Mouse (Mus musculus) T-helper 1 cell (primary cell): ENCODE measurements around the gene Pitpnc1.

Experiments
- in situ Hi-C: fragments of 300-600 bp; cut with MboI, MseI; formaldehyde crosslinking; loops from one replicate; pipeline ENCODE4 v1.15.1; 2025; ENCODE audit warnings: high pct_unique_total_duplicates

Pitpnc1 gene

DNA sequence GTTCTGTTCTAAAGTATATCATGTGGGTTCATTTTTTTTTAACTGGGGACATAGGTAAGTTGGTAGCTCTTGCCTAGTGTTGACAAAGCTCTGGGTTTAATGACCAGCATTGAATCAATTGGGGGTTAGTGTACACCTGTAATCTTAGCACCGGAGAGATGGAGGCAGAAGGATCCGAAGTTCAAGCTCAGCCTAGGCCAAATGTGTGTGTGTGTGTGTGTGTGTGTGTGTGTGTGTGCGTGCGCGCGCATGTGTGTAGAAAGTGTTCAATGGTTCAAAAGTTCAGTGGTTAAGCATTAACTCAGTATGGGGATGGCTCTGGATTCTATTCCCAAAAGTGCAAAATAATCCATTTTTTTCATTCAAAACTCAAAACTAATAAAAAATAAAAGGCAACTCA, 93.2 kb downstream of the Pitpnc1 start:
- in situ Hi-C loops = no loop called here

DNA sequence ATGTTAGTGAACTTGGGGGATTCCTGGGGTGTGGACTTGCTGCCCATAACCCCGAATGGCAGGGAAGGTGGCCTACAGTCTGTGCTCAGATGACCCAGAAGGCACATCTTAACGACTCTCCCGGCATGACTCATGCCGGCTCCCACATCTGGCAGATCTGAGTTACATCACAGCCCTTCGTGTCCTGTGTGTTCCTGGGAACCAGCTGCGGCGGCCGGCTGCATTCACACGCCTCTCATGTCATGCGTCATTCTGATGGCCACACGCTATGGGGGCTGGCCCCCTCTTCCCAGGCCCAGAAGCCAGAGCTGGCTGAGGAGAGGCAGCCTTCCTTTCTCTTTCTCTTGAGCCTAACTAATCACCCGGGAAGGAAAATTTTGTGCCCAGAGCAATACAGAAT, 94.2 kb downstream of the Pitpnc1 start:
- in situ Hi-C loops = no loop called here

DNA sequence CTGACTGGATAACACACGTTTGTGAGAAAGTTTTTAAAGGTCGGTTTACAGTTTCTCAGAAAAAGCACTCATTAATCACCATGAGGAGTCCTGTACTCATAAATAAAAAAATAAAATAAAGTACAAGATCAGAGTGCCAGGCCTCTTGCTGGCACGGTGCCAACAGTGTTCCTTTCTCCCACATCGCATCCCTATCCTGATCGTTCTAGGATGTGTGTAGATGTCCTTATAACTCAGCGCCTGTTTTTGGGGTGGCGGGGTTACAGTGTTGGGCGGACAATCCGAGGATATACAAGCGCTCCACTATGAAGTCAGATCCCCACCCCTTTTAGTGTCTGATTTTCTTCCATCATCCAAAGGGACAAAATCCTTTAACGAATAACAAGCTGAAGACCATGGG, 94.7 kb downstream of the Pitpnc1 start:
- in situ Hi-C loops = no loop called here

DNA sequence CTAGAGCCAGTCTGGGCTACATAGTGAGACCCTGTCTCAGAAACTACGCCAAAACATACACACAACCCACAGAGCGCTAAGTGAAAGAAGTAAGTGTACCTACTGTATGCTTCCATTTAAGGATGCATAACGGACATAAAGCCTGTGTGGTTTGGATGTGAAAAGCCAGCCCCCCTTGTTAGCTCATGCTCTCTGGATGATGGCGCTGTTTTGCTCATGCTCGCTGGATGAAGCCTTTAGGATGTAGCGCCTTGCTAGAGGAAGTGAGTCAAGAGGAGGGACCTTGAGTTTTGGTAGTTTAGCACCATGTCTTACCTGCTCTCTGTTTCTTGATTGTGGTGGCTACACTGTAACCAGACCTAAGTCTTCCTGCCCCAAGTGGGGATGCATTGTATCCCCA, 96.9 kb downstream of the Pitpnc1 start:
- in situ Hi-C loops = no loop called here

DNA sequence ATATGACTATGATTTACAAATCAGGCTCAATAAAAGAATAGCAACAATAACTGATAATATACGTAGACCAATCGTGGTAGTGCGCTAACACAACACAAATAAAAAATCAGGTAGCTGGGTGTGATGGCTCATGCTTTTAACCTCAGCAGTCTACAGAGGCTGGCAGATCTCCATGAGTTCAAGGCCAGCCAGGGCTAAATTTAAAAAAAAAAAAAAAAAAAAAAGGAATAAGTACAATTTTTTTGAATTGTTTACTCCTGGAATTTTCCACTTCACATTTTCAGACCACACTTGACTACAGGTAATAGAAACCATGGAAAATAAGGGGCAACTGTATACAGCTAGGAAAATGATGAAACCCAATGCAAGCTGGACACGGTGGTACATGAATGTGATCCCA, 97.3 kb downstream of the Pitpnc1 start:
- in situ Hi-C loops = no loop called here

DNA sequence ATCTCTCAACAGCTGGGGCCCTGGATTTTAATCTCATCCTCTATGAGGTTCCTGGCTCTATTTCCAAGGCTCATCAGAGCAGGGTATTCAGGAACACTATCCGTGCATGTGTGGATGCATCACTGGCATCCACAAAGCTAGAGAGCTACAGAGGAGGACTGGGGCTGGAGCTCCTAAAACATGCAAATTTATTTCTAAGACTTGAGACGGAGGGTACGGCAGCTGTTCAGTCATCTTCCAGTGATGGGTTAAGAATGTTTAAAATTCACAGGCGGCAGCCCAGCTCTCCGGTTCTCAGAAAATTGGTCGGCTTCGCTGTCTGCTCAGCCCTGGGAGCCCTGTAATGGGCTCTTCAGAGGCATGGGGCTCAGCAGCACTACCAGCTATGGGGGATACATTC, 97.8 kb downstream of the Pitpnc1 start:
- in situ Hi-C loops = no loop called here

DNA sequence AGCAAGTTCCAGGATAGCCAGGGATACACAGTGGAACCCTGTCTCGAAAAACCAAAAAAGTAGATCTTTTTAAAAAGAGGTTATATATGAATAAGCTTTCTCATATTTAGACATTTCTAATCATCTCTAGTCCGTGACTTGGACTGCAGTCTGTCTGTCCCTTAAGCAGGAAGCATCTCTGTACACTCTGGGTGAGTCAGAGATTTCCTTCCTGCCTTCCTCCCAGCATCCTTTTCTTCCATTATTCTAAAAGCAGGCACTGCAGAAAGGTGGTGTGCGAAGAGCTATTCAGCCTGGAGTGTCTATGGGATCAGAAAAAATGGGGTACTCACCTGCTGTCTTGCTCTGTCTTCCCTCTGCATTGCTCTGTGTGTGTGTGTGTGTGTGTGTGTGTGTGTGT, 100.0 kb downstream of the Pitpnc1 start:
- in situ Hi-C loops = no loop called here

DNA sequence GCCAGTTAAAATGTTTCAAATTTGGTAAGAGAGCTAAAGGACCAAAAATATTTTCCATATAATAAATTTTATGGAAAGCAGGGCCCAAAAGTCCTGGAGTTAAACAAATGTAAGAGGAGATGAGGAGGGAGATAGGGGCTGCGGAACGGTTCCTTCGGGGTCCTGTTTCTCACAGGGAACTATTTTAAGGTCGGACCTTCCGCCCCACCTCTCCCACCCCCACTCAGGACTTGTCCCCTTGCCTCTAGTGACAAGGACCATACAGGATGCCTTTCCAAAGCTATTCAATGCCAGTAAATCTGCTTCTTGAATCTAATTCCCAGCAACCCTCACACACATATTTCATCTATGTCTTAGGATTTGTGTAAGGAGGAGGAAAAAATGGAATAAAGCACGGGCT, 100.8 kb downstream of the Pitpnc1 start:
- in situ Hi-C loops = no loop called here

DNA sequence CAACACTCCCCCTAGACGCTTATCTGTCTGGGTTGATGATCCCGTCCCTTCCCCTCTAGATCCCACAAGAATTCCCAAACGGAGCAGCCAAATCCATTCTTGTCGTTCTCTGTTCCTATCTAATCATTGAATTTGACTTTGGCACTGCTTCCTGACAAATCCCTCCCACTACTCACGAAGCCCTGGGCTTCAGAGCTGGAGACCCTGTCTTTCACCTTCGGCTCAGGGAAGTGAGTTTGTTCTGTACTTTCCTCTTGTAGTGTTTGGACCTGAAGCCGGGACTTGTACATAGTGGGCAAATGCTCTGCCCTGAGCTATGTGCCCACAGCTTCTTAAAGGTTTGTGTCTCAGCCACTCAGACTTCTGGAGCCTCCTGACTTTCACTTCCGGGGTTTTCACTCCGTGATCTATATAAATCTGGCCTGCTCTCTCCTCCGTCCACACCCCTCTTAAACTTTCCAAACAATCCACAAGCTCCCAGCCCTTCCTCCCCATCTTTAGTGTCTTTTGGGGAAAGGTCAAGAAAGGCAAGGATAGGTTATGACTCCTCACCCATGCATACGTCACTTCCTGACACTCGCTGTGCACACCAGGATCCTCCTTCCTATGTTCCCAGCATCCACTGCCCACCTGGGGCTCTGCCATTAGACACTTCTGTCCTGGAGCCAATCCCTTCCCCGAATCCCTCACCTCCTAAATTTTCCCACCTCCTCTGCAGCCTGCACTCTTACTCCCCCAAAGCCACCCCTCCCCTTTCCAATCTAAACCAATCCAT, 104.4 kb downstream of the Pitpnc1 start:
- in situ Hi-C loops = no loop called here

DNA sequence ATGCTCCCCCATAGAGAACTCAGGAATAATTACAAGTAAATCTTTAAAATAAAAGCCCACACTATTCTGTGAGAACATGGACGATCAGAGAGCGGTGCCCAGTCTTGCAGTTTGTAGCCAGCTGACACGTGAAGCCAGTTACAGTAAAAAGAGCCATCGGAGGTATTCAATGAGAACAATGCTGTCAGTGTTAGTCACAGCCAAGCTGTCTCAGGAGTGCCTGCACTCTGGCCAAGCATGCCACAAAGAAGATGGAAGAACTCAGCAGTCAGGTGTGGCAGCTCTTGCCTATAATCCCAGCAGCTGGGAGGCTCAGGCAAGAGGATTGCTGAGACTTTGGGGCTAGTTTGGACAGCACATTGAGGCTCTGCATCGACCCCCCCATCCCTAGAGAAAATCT, 111.8 kb downstream of the Pitpnc1 start:
- in situ Hi-C loops = no loop called here

DNA sequence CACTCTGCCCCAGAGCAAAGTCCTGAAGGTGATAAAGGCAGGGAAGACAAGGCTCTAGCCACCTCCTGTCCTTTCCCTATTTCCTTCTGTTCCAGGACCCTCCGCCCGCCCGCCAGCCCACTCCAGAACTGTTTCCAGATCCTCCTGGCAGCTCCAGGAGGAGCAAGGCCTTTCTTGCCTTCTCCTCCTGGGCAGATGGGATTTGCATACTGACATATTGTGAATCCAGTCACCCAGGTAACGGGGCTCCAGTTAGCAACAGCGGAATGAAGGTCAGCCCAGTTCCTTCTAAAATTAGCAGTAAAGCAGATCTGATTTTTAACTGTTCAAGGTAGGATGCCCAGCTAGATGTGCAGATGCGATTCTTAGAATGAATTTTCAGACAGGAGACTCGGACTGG, 114.3 kb downstream of the Pitpnc1 start:
- in situ Hi-C loops = no loop called here

DNA sequence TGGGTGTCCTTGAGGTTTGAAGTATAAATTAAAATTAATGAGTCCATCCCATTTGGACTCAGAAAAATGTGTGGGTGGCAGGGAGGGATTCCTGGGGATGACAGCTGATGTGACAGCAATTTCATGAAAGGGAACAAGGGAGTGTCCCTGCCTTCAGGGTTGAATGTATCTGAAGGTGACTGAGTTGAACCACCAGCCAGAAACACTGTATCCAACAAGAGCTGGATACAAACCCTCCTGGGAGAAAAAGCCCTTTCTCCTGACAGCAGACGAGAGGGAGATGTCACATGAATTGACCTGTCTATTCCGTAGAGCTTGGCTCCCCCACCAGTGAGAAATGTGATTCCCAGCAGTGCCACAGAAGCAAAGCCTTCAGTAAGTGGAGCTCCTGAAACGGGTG, 115.0 kb downstream of the Pitpnc1 start:
- in situ Hi-C loops = no loop called here

DNA sequence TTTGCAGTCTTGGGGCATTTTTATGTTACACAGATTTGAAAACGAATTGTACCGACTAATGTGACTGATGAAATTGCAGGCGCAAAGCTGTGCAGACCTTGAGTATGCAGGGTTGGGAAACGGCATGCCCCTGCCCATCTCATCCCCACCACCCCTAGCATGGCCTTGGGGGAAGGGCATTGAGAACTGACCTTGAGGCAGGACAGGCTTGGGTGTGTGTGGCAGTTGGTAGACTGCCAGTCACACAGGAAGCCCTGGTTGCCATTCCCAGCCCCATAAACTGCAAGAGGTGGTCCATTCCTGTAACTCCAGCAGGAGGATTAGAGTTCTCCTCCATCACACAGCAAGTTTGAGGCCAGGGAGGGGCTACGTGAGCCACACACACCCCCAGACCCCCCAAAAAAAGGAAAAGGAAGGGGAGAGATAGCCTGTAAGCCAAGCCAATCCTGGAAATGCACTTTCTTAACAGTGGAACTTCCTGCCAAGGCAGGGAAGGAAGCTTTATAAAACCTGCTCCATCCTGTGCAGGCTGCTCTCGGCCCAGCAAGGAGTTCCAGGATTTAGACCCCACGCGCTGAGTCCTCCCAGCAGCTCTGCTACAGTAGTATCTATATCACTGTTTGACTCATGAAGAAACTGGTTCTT, 115.9 kb downstream of the Pitpnc1 start:
- in situ Hi-C loops = no loop called here

DNA sequence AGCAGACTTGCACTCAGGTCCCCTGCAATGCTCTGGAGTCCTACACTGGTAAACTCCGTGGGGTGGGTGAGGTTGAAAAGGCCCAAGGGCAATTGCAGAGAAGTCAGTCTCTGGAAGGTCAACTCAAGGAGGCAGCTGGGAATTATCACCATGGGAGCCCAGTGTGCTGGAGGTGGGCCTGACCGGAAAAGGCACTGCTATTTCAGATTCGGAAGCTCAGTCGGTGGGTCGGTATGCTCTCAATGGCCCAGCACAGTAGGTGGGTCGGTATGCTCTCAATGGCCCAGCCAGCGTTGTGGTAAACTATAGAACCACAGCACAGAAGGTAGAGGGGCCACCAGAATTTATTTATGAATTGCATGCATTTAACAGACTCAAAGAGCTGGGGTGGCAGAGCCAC, 117.9 kb downstream of the Pitpnc1 start:
- in situ Hi-C loops = no loop called here

DNA sequence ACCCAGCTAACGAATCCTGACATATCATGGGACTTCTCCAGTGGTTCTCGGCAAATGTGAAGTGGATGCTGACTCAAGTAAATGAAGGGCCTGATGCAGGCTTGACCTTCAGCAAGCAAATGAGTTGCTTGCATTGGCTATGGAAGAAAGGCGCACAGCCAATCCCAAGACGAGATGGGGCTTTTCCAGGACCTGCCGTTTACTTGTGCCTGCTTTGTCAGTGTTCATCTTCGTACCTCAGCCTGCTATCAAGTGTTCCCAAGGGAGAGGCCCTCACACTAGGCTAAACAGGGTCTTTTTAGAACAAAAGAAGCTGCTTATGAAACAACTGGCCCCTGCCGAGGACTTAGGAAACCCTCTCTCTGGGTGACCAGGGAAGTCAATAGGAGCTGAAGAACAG, 120.7 kb downstream of the Pitpnc1 start:
- in situ Hi-C loops = no loop called here

DNA sequence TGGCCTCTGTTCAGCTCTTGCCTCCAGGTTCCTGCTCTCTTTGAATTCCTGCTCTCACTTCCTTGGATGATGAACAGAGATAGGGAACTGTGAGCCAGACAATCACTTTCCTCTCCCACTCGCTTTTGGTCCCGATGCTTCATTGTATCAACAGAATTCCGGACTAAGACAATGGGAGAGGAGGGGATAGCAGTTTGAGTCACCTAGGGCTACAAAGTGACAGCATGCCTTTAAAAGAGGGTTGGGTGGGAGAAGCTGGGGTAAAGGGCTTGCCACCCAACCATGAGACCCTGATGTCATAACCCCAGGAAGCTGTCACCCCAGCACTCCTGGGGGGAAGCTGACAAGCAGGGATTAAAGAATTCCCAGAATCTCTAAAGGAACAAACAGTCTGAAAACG, 127.5 kb downstream of the Pitpnc1 start:
- in situ Hi-C loops = no loop called here

DNA sequence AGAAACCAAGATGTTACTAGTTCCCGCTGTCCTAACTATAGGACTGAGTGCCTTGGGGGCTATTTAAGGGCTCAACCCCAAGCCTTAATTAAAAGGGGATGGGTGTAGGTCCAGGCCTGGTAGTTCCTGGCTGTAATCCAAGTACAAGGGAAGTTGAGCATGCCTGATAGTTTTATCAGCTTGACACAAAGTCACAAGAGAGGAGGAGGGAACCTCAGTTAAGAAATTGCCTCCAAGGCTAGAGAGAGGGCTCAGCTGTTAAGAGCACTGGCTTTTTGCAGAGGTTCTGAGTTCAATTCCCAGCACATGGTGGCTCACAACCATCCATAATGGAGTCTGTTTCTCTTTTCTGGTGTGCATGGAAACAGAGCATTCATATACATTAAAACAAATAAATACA, 128.1 kb downstream of the Pitpnc1 start:
- in situ Hi-C loops = no loop called here

DNA sequence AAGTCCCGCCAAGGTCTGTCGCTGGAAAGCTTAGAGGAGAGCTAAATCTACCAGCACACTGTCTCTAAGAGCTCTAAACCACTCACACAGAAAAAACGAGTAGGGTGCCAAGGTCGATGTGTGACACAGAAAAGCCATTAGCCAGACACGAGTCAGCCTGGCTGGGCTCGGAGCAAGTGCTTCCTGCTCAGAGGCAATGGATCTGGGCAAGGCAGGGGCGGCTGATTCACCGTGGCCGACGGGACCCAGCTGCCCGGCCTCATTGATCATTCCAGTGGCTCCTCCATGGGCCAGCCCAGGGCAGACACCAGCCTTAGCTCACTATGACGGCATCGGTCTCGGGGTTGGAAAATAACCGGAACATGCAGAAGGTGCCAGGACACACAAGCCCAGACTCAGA, 129.2 kb downstream of the Pitpnc1 start:
- in situ Hi-C loops = no loop called here

DNA sequence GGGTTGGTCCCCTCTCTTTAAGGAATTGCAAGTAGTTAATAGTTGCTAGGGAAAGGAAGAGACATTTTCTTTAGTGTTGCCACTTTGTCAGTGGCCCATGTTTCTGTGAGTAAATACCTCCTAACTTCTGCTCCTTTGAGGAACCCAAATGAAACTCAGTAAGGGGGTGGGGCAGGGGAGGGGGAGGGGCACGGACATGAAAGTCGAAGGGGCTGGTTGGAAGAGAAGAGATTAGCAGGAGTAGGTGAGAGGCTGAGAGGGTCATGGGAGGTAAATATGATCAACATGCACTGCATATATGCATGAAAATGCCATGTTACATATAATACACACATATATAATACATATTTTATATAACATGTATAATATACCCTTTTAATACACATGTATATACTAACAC, 129.7 kb downstream of the Pitpnc1 start:
- in situ Hi-C loops = no loop called here

DNA sequence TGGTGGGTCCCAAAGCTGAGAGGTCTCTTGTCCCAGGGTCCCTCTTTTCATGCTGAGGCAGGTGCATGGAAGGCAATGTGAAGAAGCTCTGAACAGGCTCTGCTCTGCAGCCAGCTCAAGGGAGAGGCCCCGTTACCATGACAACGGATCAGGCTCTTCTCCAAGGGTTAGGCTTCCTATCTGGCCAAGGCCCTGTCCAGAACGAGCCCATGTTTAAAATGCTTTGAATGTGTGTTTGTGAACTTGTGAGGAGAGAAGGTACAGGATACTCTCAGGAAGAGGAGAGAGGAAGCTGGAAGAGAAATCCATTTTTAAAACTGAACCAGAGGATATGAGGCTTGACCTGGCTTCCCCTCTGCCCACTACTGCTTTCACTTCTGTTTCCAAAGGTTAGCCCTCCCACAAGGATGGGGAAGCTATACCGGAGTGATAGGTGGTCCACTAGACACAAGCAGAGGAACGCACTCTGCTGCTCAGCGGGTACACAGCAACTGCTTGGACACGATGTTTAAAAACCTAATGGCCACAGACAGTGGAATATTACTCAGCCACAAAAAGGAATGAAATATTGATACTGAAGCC, 131.2 kb downstream of the Pitpnc1 start:
- in situ Hi-C loops = no loop called here

DNA sequence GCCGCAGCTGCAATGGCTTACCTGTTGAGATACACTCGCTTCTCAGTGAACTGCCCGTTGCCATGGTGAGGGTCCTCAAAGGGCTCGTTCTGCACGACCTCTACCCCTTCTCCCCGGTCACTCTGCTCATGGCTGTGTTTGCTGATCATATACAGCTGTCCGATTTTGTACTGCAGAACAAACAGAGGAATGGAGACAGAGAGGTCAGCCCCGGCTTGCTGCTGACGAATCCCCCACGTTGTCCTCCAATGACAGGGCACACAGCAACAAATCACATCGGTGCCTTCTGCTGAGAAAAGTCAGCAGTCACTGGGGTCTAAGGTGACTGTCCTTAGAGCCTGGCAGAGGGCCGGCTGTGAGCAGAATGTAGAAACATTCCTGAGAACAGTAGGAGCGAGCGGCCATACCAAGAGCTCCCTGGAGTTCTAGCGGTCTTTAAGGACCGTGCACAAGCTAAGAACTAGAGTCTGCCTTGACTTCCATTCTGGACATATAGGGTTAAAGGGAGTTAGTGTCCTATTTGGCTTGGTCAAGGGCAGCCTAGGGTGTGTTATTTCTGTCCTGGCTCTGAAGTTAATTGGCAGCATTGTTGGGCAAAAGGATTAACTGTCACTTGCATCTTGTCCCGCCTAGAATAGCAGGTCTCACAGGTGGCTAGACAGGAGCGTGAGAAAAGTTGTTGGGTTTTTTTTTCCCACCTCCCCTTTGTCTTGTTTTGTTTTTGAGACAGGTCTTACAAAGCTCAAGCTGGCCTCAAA, 132.9 kb downstream of the Pitpnc1 start:
- in situ Hi-C loops = no loop called here

DNA sequence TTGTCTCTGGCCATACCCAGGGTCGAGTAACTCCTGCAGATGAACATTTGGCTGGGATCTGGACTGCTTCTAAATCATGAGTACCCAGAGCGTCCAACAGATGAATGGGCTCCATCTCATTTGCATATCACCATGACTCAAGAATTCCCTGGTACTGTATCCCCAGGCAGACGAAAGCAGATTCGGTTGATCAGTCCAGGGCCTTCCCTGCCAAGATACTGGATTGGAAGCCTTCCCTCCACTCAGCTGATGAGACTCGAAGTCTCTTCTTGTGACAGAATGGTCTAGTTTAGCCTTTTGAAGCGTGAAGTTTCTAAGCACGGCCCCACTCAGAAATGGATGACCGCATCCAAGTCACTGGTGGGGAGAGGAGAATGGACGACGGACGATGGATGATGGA, 134.7 kb downstream of the Pitpnc1 start:
- in situ Hi-C loops = no loop called here
